Mouse (Mus musculus): ENCODE data around the gene Agfg2. TPM values are rescaled to one million over a fixed set of nuclear protein-coding genes. Genes with fewer than 3 reads are reported as not detected.

The Agfg2 gene
- polyA plus RNA-seq, 1 experiment from 2014 or later, result 35.3 TPM

GRCm38 (mm10) chr5:137660064-137660688 is 24.4 kb downstream of the Agfg2 start:
- ATAC-seq (ENCODE audit: insufficient read depth), result no peak
- Histone ChIP-seq H3K36me3 (replicated peaks) (peaks cover 99% of the 10 kb centered on the region), H3K27ac (replicated peaks) (no peak overlapping the region)

GRCm38 (mm10) chr5:137656977-137657376 is 27.5 kb downstream of the Agfg2 start:
- Histone ChIP-seq H3K9me3 (replicated peaks) (no peaks in the 10 kb centered on the region), H3K4me1 (replicated peaks) (no peaks in the 10 kb centered on the region), H3K4me3 (replicated peaks) (no peak overlapping the region), H3K4me2 (no peak overlapping the region), H3K36me3 (replicated peaks) (peaks cover 99% of the 10 kb centered on the region), H3K27me3 (no peaks in the 10 kb centered on the region), H3K27ac (replicated peaks) (peak overlapping the region; percentile 8), H3K9ac (no peak overlapping the region)
- no peak for ATAC-seq (ENCODE audit: insufficient read depth)
- WGBS (ENCODE audit: insufficient replicate concordance), result 50% methylated on average over 6 of the region's 6 CpGs

More at GRCm38 (mm10) chr5:137660064-137660688, 24.4 kb downstream of the Agfg2 start:
- 86% methylated on average over 6 of the region's 6 CpGs for WGBS (ENCODE audit: insufficient replicate concordance)
- no peak overlapping the region for H3K4me3 ChIP-seq (replicated peaks)
- H3K9ac ChIP-seq, result no peak overlapping the region
- H3K4me1 ChIP-seq (replicated peaks), result no peaks in the 10 kb centered on the region
- no peaks in the 10 kb centered on the region for H3K9me3 ChIP-seq (replicated peaks)
- H3K27me3 ChIP-seq, result no peaks in the 10 kb centered on the region
- H3K4me2 ChIP-seq, result no peak overlapping the region

- no peak overlapping the region for H3K27ac ChIP-seq (replicated peaks)
- H3K27me3 ChIP-seq, result no peaks in the 10 kb centered on the region
- H3K36me3 ChIP-seq (replicated peaks), result peaks cover 96% of the 10 kb centered on the region
- ATAC-seq (ENCODE audit: insufficient read depth), result no peak
- no peak overlapping the region for H3K4me3 ChIP-seq (replicated peaks)
- WGBS (ENCODE audit: insufficient replicate concordance), result 72% methylated on average over 7 of the region's 7 CpGs
- H3K4me2 ChIP-seq, result no peak overlapping the region
- H3K4me1 ChIP-seq (replicated peaks), result peaks cover 20% of the 10 kb centered on the region
- no peak overlapping the region for H3K9ac ChIP-seq
- no peaks in the 10 kb centered on the region for H3K9me3 ChIP-seq (replicated peaks)
Observed at GRCm38 (mm10) chr5:137654746-137655145, 29.8 kb downstream of the Agfg2 start.

- Histone ChIP-seq H3K4me2 (no peak overlapping the region), H3K4me3 (replicated peaks) (no peak overlapping the region), H3K27me3 (no peaks in the 10 kb centered on the region), H3K36me3 (replicated peaks) (peaks cover 82% of the 10 kb centered on the region), H3K9me3 (replicated peaks) (no peaks in the 10 kb centered on the region), H3K4me1 (replicated peaks) (peaks cover 32% of the 10 kb centered on the region), H3K9ac (no peak overlapping the region), H3K27ac (replicated peaks) (no peak overlapping the region)
- ATAC-seq (ENCODE audit: insufficient read depth), result no peak
- WGBS (ENCODE audit: insufficient replicate concordance), result 87% methylated on average over 10 of the region's 10 CpGs
Observed at GRCm38 (mm10) chr5:137653366-137653765, 31.2 kb downstream of the Agfg2 start.

GRCm38 (mm10) chr5:137652474-137652873 is 32.1 kb downstream of the Agfg2 start:
- no peak overlapping the region for H3K4me2 ChIP-seq
- ATAC-seq (ENCODE audit: insufficient read depth), result no peak
- no peak overlapping the region for H3K27ac ChIP-seq (replicated peaks)
- H3K9me3 ChIP-seq (replicated peaks), result no peaks in the 10 kb centered on the region
- H3K36me3 ChIP-seq (replicated peaks), result peaks cover 73% of the 10 kb centered on the region
- peaks cover 41% of the 10 kb centered on the region for H3K4me1 ChIP-seq (replicated peaks)
- 46% methylated on average over 3 of the region's 3 CpGs for WGBS (ENCODE audit: insufficient replicate concordance)
- no peaks in the 10 kb centered on the region for H3K27me3 ChIP-seq
- H3K9ac ChIP-seq, result no peak overlapping the region
- no peak overlapping the region for H3K4me3 ChIP-seq (replicated peaks)

GRCm38 (mm10) chr5:137649669-137650571 is 34.6 kb downstream of the Agfg2 start:
- Histone ChIP-seq H3K36me3 (replicated peaks) (peaks cover 48% of the 10 kb centered on the region), H3K4me1 (replicated peaks) (peaks cover 56% of the 10 kb centered on the region), H3K27ac (replicated peaks) (peak overlapping the region; percentile 24; the same call in 1 of the 2 replicates), H3K27me3 (peaks cover 16% of the 10 kb centered on the region), H3K9ac (no peak overlapping the region), H3K4me2 (peak overlapping the region; percentile 30), H3K4me3 (replicated peaks) (no peak overlapping the region), H3K9me3 (replicated peaks) (no peaks in the 10 kb centered on the region)
- 0 out of 2 replicates have a peak, but pooled peaks have one; percentile 15 for ATAC-seq (ENCODE audit: insufficient read depth)
- 31% methylated on average over 18 of the region's 18 CpGs for WGBS (ENCODE audit: insufficient replicate concordance)

GRCm38 (mm10) chr5:137649251-137649650 is 35.3 kb downstream of the Agfg2 start:
- no peak overlapping the region; the same call in 1 of the 2 replicates for H3K27ac ChIP-seq (replicated peaks)
- peaks cover 62% of the 10 kb centered on the region for H3K4me1 ChIP-seq (replicated peaks)
- no peak overlapping the region for H3K4me2 ChIP-seq
- no peak for ATAC-seq (ENCODE audit: insufficient read depth)
- H3K9ac ChIP-seq, result no peak overlapping the region
- peaks cover 42% of the 10 kb centered on the region for H3K36me3 ChIP-seq (replicated peaks)
- H3K27me3 ChIP-seq, result peaks cover 23% of the 10 kb centered on the region
- H3K4me3 ChIP-seq (replicated peaks), result no peak overlapping the region
- WGBS (ENCODE audit: insufficient replicate concordance), result 54% methylated on average over 4 of the region's 4 CpGs
- no peaks in the 10 kb centered on the region for H3K9me3 ChIP-seq (replicated peaks)

- 44% methylated on average over 9 of the region's 9 CpGs for WGBS (ENCODE audit: insufficient replicate concordance)
- no peak overlapping the region for H3K9ac ChIP-seq
- H3K27me3 ChIP-seq, result peaks cover 34% of the 10 kb centered on the region
- H3K27ac ChIP-seq (replicated peaks), result no peak overlapping the region
- H3K4me1 ChIP-seq (replicated peaks), result peaks cover 62% of the 10 kb centered on the region
- peak; percentile 33; the same call in 1 of the 2 replicates for ATAC-seq (ENCODE audit: insufficient read depth)
- H3K36me3 ChIP-seq (replicated peaks), result peaks cover 29% of the 10 kb centered on the region
- no peaks in the 10 kb centered on the region for H3K9me3 ChIP-seq (replicated peaks)
- H3K4me2 ChIP-seq, result no peak overlapping the region
- H3K4me3 ChIP-seq (replicated peaks), result no peak overlapping the region
Observed at GRCm38 (mm10) chr5:137647827-137648601, 36.5 kb downstream of the Agfg2 start.

- Histone ChIP-seq H3K36me3 (replicated peaks) (peaks cover 28% of the 10 kb centered on the region), H3K27me3 (peaks cover 34% of the 10 kb centered on the region), H3K4me2 (peak within 1 kb of the TSS; percentile 74), H3K9me3 (replicated peaks) (no peaks in the 10 kb centered on the region), H3K4me1 (replicated peaks) (peaks cover 58% of the 10 kb centered on the region), H3K27ac (replicated peaks) (no peak within 1 kb of the TSS), H3K9ac (peak within 1 kb of the TSS; percentile 37; the same call in 1 of the 2 replicates), H3K4me3 (replicated peaks) (peak within 1 kb of the TSS; percentile 45)
- WGBS (ENCODE audit: insufficient replicate concordance), result 21% methylated on average over 11 of the region's 11 CpGs
- ATAC-seq (ENCODE audit: insufficient read depth), result no peak; the same call in 1 of the 2 replicates
Observed at GRCm38 (mm10) chr5:137645652-137646091, 38.9 kb downstream of the Agfg2 start, which contains the start of gene Irs3. TSS of gene Irs3 (minus strand) at chr5:137645714.

GRCm38 (mm10) chr5:137645091-137645651 is 39.4 kb downstream of the Agfg2 start:
- WGBS (ENCODE audit: insufficient replicate concordance), result 3% methylated on average over 44 of the region's 44 CpGs
- no peak for ATAC-seq (ENCODE audit: insufficient read depth)
- H3K4me2 ChIP-seq, result peak overlapping the region; percentile 74
- no peaks in the 10 kb centered on the region for H3K9me3 ChIP-seq (replicated peaks)
- H3K9ac ChIP-seq, result peak overlapping the region; percentile 37; the same call in 1 of the 2 replicates
- peaks cover 34% of the 10 kb centered on the region for H3K27me3 ChIP-seq
- no peak overlapping the region for H3K27ac ChIP-seq (replicated peaks)
- peaks cover 29% of the 10 kb centered on the region for H3K36me3 ChIP-seq (replicated peaks)
- H3K4me1 ChIP-seq (replicated peaks), result peaks cover 58% of the 10 kb centered on the region
- peak overlapping the region; percentile 45 for H3K4me3 ChIP-seq (replicated peaks)
